Mouse (Mus musculus) liver, embryonic 11.5 days (tissue): ENCODE measurements around the gene Cyp2d12. TPM values are rescaled to one million over a fixed set of nuclear protein-coding genes. Genes with fewer than 3 reads are reported as not detected.
"Not testable (repeated sequence)": the region's sequence is repeated elsewhere in the genome, so short reads cannot be mapped to it uniquely, and the experiment has no call there.

Source experiments
- ATAC-seq: fragments of 200-750 bp; cut with Nextera tagmentation; replicated peaks from 2 replicates; pipeline ENCODE4 v1.8.0; 2017; ENCODE audit warnings: moderate number of reproducible peaks, mild to moderate bottlenecking, moderate TSS enrichment, moderate library complexity; ENCODE audit not compliant: low FRiP score
- DNase-seq: peaks from one replicate; pipeline ENCODE4 v3.0.0-alpha.2; 2017; ENCODE audit warnings: low spot score
- H3K27ac ChIP-seq: fragments of 300-500 bp; sonication (generic); 2 replicates; pipeline ENCODE4 v1.5.1; 2014; ENCODE audit warnings: mild to moderate bottlenecking, low read depth, low read length, control low read depth
- H3K27me3 ChIP-seq: fragments of 300-500 bp; sonication (generic); replicated peaks from 2 replicates; pipeline ENCODE4 v1.6.1; 2014; ENCODE audit warnings: low read length, mixed read lengths; ENCODE audit not compliant: control insufficient read depth, insufficient read depth
- H3K36me3 ChIP-seq: fragments of 300-500 bp; sonication (generic); 2 replicates; pipeline ENCODE4 v1.6.1; 2014; ENCODE audit warnings: mild to moderate bottlenecking, low read length, moderate library complexity, mixed read lengths; ENCODE audit not compliant: control insufficient read depth, insufficient read depth
- H3K4me1 ChIP-seq: fragments of 300-500 bp; sonication (generic); replicated peaks from 2 replicates; pipeline ENCODE4 v1.6.1; 2014; ENCODE audit warnings: low read length, mixed read lengths; ENCODE audit not compliant: control insufficient read depth, insufficient read depth
- H3K4me2 ChIP-seq: fragments of 300-500 bp; sonication (generic); 2 replicates; pipeline ENCODE4 v1.6.1; 2014; ENCODE audit warnings: mild to moderate bottlenecking, control low read depth, moderate library complexity
- H3K4me3 ChIP-seq: fragments of 300-500 bp; sonication (generic); 2 replicates; pipeline ENCODE4 v1.5.1; 2014; ENCODE audit warnings: low read depth, low read length, control low read depth
- H3K9ac ChIP-seq: fragments of 300-500 bp; sonication (generic); 2 replicates; pipeline ENCODE4 v1.6.1; 2014; ENCODE audit warnings: low read depth, low read length, control low read depth
- H3K9me3 ChIP-seq: fragments of 300-500 bp; sonication (generic); 2 replicates; pipeline ENCODE4 v1.6.1; 2016; ENCODE audit warnings: low read length, inconsistent platforms, mixed read lengths; ENCODE audit not compliant: control insufficient read depth
- WGBS: fragments of 180-500 bp; shearing (Covaris S2); extraction: QIAGEN DNeasy Blood & Tissue Kit; methylation state at CpG from one replicate; pipeline ENCODE4 v1.1.7; 2014; 5-methylcytosine and 5-hydroxymethylcytosine counted together
- microRNA-seq: library from miRNA; unstranded; fragments of <30 nt; microRNA quantifications from one replicate; pipeline ENCODE4, GENCODE M21; 2017; ENCODE audit warnings: borderline number of aligned reads
- polyA plus RNA-seq: library from polyadenylated mRNA; unstranded; fragments of >200 nt; fragmentation: Nextera tagmentation; extraction: Ambion mirVana; gene quantifications from 2 replicates; pipeline ENCODE4 v1.2.1, GENCODE M21; 2014

The Cyp2d12 gene
- polyA plus RNA-seq, 1 experiment from 2014 or later, result not detected

GRCm38 (mm10) chr15:82542976-82543375, 11.9 kb upstream of the Cyp2d12 start:
- H3K9me3 ChIP-seq, H3K27ac ChIP-seq, H3K4me3 ChIP-seq, H3K4me2 ChIP-seq, H3K36me3 ChIP-seq, H3K27me3 ChIP-seq, H3K9ac ChIP-seq, DNase-seq, H3K4me1 ChIP-seq, ATAC-seq: not testable (repeated sequence)
- WGBS, result 66% methylated on average over 3 of the region's 3 CpGs

GRCm38 (mm10) chr15:82544561-82544960, 10.3 kb upstream of the Cyp2d12 start:
- not testable (repeated sequence) for ATAC-seq, H3K27ac ChIP-seq, H3K27me3 ChIP-seq, H3K9me3 ChIP-seq, H3K4me2 ChIP-seq, H3K9ac ChIP-seq, H3K36me3 ChIP-seq, H3K4me3 ChIP-seq, DNase-seq, H3K4me1 ChIP-seq

GRCm38 (mm10) chr15:82547753-82548152, 7.1 kb upstream of the Cyp2d12 start:
- H3K36me3 ChIP-seq, H3K27me3 ChIP-seq, H3K4me3 ChIP-seq, H3K9ac ChIP-seq, H3K27ac ChIP-seq, H3K4me1 ChIP-seq, H3K9me3 ChIP-seq, ATAC-seq, H3K4me2 ChIP-seq: not testable (repeated sequence)
- 78% methylated on average over 4 of the region's 4 CpGs for WGBS
- DNase-seq, result peak; percentile 8

- H3K36me3 ChIP-seq, H3K9ac ChIP-seq, DNase-seq, H3K27ac ChIP-seq, H3K9me3 ChIP-seq, ATAC-seq, H3K4me2 ChIP-seq, H3K27me3 ChIP-seq, H3K4me1 ChIP-seq, H3K4me3 ChIP-seq: not testable (repeated sequence)
- 91% methylated on average over 2 of the region's 2 CpGs for WGBS
These were observed 1.7 kb upstream of the Cyp2d12 start for GRCm38 (mm10) chr15:82553211-82553610.

- H3K4me1 ChIP-seq, result no peaks in the 10 kb centered on the region
- no peak for ATAC-seq
- no peak for DNase-seq
- WGBS, result 66% methylated on average over 1 of the region's 1 CpGs
- no peaks in the 10 kb centered on the region for H3K36me3 ChIP-seq
- H3K27me3 ChIP-seq, result no peaks in the 10 kb centered on the region
- no peak overlapping the region for H3K27ac ChIP-seq
- H3K9ac ChIP-seq, result no peak overlapping the region
- H3K4me3 ChIP-seq, result no peak overlapping the region
- no peak overlapping the region for H3K4me2 ChIP-seq
- H3K9me3 ChIP-seq, result no peaks in the 10 kb centered on the region
These were observed 18.0 kb downstream of the Cyp2d12 start for GRCm38 (mm10) chr15:82572856-82573255.

- Histone ChIP-seq H3K4me2 (no peak overlapping the region), H3K9me3 (no peaks in the 10 kb centered on the region), H3K4me3 (no peak overlapping the region), H3K9ac (no peak overlapping the region), H3K4me1 (no peaks in the 10 kb centered on the region), H3K36me3 (no peaks in the 10 kb centered on the region), H3K27me3 (no peaks in the 10 kb centered on the region), H3K27ac (no peak overlapping the region)
- DNase-seq, result no peak
- 82% methylated on average over 2 of the region's 2 CpGs for WGBS
- no peak for ATAC-seq
These were observed 24.2 kb downstream of the Cyp2d12 start for GRCm38 (mm10) chr15:82579071-82579470.

GRCm38 (mm10) chr15:82582621-82583020, 27.7 kb downstream of the Cyp2d12 start:
- 82% methylated on average over 9 of the region's 9 CpGs for WGBS
- no peaks in the 10 kb centered on the region for H3K27me3 ChIP-seq
- no peaks in the 10 kb centered on the region for H3K36me3 ChIP-seq
- DNase-seq (no peak), ATAC-seq (no peak)
- no peaks in the 10 kb centered on the region for H3K4me1 ChIP-seq
- no peak overlapping the region for H3K4me3 ChIP-seq
- H3K4me2 ChIP-seq, result no peak overlapping the region
- H3K9ac ChIP-seq, result no peak overlapping the region
- H3K27ac ChIP-seq, result no peak overlapping the region
- H3K9me3 ChIP-seq, result no peaks in the 10 kb centered on the region

Small RNA genes lying within 50 kb of the gene (microRNA-seq; reads per million reads assigned to microRNA genes)
- gene Gm27924 (not detected), gene Gm28023 (not detected)

Other genes starting within 250 kb of the Cyp2d12 start
- 33.7 and 37.2 TPM in 2 replicates for gene Naga, start 216.1 kb upstream of the Cyp2d12 start, polyA plus RNA-seq
- gene Pheta2, start 216.1 kb upstream of the Cyp2d12 start, polyA plus RNA-seq, result 34.0 and 35.4 TPM in 2 replicates
- gene Smdt1, start 216.1 kb upstream of the Cyp2d12 start, polyA plus RNA-seq, result 218 and 233 TPM in 2 replicates
- gene Ndufa6, start 200.8 kb upstream of the Cyp2d12 start, polyA plus RNA-seq, result 432 and 467 TPM in 2 replicates
- 6.8 and 7.0 TPM in 2 replicates for gene Cyp2d22, start 174.8 kb upstream of the Cyp2d12 start, polyA plus RNA-seq
- not detected in 2 replicates for gene Cyp2d11, start 161.1 kb upstream of the Cyp2d12 start, polyA plus RNA-seq
- gene Cyp2d10, start 147.9 kb upstream of the Cyp2d12 start, polyA plus RNA-seq, result 8.2 and 10.3 TPM in 2 replicates
- 0.32 and 0.55 TPM in 2 replicates for gene Cyp2d9, start 121.6 kb upstream of the Cyp2d12 start, polyA plus RNA-seq
- not detected in 2 replicates for gene Cyp2d34, start 65.9 kb downstream of the Cyp2d12 start, polyA plus RNA-seq
- gene Cyp2d40, start 209.1 kb downstream of the Cyp2d12 start, polyA plus RNA-seq, result not detected in 2 replicates
- gene Cyp2d26, start 239.2 kb downstream of the Cyp2d12 start, polyA plus RNA-seq, result 0.62 and 1.3 TPM in 2 replicates